ENCODE assay signal across 30 mouse cellular contexts in the genomic region with DNA sequence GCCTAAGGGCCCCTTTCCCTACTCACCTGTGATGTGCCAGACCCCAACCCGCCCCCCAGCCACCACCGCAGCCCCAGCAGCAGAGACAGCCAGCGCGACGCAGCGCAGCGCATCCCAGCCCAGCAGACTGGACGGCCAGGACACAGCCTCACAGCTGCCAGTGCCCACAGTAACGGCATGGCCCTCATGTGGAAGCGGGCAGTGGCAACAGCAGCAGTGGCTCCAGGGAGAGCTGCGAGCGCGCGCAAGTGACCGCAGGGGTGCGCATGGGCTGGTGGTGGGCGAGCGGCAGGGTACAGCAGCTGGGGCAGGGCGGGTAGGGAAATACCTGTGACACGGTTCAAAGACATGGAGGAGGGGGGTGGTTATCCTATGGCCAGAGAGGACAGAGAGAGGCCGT. TPM values are rescaled to one million over a fixed set of nuclear protein-coding genes. Genes with fewer than 3 reads are reported as not detected.
DNase-seq lines count a peak whose midpoint lies in the region; ATAC-seq and TF ChIP-seq lines count a peak whose summit lies in the region.
"Had no signal": no experiment of that assay in that cellular context is flagged by ENCODE, and none has a peak within 500 bp of the region (broad histone marks: within the 10 kb centered on the region; RNA-seq: fewer than 3 reads in every experiment).

No protein-coding gene starts in this region.

- peak; percentile 69 for TF ChIP-seq POLR2A in myocyte (IDR thresholded peaks at IDR 0.05; ENCODE audit: insufficient read length, low read depth)

- WGBS in forebrain, embryonic 12.5 days = 89% methylated on average over 21 of the region's 21 CpGs
- WGBS in forebrain, embryonic 14.5 days = 93% methylated on average over 21 of the region's 21 CpGs
- 95% methylated on average over 21 of the region's 21 CpGs for WGBS in hindbrain, embryonic 12.5 days
- WGBS in hindbrain, embryonic 10.5 days = 90% methylated on average over 21 of the region's 21 CpGs

- no peaks in the 10 kb centered on the region for H3K9me3 ChIP-seq in forebrain, embryonic 12.5 days
- H3K9me3 ChIP-seq in forebrain, embryonic 14.5 days (replicated peaks; ENCODE audit: control insufficient read depth, low read length) = no peaks in the 10 kb centered on the region
- H3K9me3 ChIP-seq in hindbrain, embryonic 12.5 days (replicated peaks) = no peaks in the 10 kb centered on the region
- no peaks in the 10 kb centered on the region for H3K9me3 ChIP-seq in hindbrain, embryonic 10.5 days
- H3K9me3 ChIP-seq in E14TG2a.4 (ENCODE audit: low read length) = no peaks in the 10 kb centered on the region
- H3K9me3 ChIP-seq: embryonic facial prominence, embryonic 10.5 days; embryonic facial prominence, embryonic 13.5 days; forebrain, embryonic 13.5 days; heart, embryonic 12.5 days; heart, embryonic 15.5 days; hindbrain, embryonic 13.5 days; intestine, embryonic 15.5 days had no signal

- TF ChIP-seq CTCF in E14TG2a.4 (conservative IDR thresholded peaks at IDR 0.05; ENCODE audit: low read length) = no peak

- no peak for ATAC-seq in forebrain, embryonic 12.5 days (ENCODE audit: low FRiP score)
- ATAC-seq in forebrain, embryonic 14.5 days = no peak
- no peak for ATAC-seq in hindbrain, embryonic 12.5 days (ENCODE audit: low FRiP score)
- ATAC-seq: activated CD4-positive, CD25-positive, alpha-beta regulatory T cell, adult 4 months; forebrain, embryonic 13.5 days; forebrain, postnatal 0 days; hindbrain, embryonic 16.5 days; intestine, embryonic 15.5 days had no signal

- no peaks in the 10 kb centered on the region for H3K27me3 ChIP-seq in forebrain, embryonic 12.5 days
- no peaks in the 10 kb centered on the region for H3K27me3 ChIP-seq in forebrain, embryonic 14.5 days (replicated peaks; ENCODE audit: control insufficient read depth, insufficient read depth, low read length)
- no peaks in the 10 kb centered on the region for H3K27me3 ChIP-seq in hindbrain, embryonic 12.5 days
- no peaks in the 10 kb centered on the region for H3K27me3 ChIP-seq in hindbrain, embryonic 10.5 days (ENCODE audit: insufficient read depth, poor library complexity, severe bottlenecking)
- H3K27me3 ChIP-seq in E14TG2a.4 (ENCODE audit: insufficient read depth, low read length) (no peaks in the 10 kb centered on the region), myocyte (ENCODE audit: control insufficient read depth, insufficient read depth, insufficient read length) (no peaks in the 10 kb centered on the region)
- H3K27me3 ChIP-seq: embryonic facial prominence, embryonic 13.5 days; forebrain, embryonic 13.5 days; heart, embryonic 12.5 days; heart, embryonic 15.5 days; hindbrain, embryonic 13.5 days; intestine, embryonic 15.5 days had no signal

- no peaks in the 10 kb centered on the region for H3K79me2 ChIP-seq in myocyte (ENCODE audit: control insufficient read depth, insufficient read depth)

- no peak overlapping the region for H3K4me2 ChIP-seq in forebrain, embryonic 12.5 days
- no peak overlapping the region for H3K4me2 ChIP-seq in forebrain, embryonic 14.5 days (ENCODE audit: low read length)
- no peak overlapping the region for H3K4me2 ChIP-seq in hindbrain, embryonic 12.5 days (replicated peaks)
- H3K4me2 ChIP-seq in myocyte (ENCODE audit: low read depth) = no peak overlapping the region
- H3K4me2 ChIP-seq: embryonic facial prominence, embryonic 13.5 days; forebrain, embryonic 13.5 days; heart, embryonic 12.5 days; heart, embryonic 15.5 days; hindbrain, embryonic 13.5 days; intestine, embryonic 15.5 days had no signal

- no peak overlapping the region for H3K4me3 ChIP-seq in forebrain, embryonic 12.5 days (replicated peaks)
- no peak overlapping the region for H3K4me3 ChIP-seq in forebrain, embryonic 14.5 days (ENCODE audit: low read depth, low read length)
- no peak overlapping the region for H3K4me3 ChIP-seq in hindbrain, embryonic 12.5 days
- H3K4me3 ChIP-seq in hindbrain, embryonic 10.5 days = no peak overlapping the region
- H3K4me3 ChIP-seq in E14TG2a.4 (replicated peaks; ENCODE audit: low read length) (peak overlapping the region; percentile 67), myocyte (no peak overlapping the region)
- H3K4me3 ChIP-seq: embryonic facial prominence, embryonic 10.5 days; embryonic facial prominence, embryonic 13.5 days; erythroblast, embryonic 14.5 days; forebrain, embryonic 13.5 days; heart, embryonic 12.5 days; heart, embryonic 15.5 days; hindbrain, embryonic 13.5 days; intestine, embryonic 15.5 days had no signal

- no peak for DNase-seq in forebrain, embryonic 14.5 days (ENCODE audit: low spot score)
- DNase-seq in hindbrain, embryonic 10.5 days (ENCODE audit: low spot score) = no peak
- DNase-seq in spleen, adult 18-20 months = no peak
- DNase-seq in layer of hippocampus, adult 9-10 months (ENCODE audit: low spot score) = no peak
- DNase-seq: adrenal gland, adult 8-10 months; adrenal gland, postnatal 25 days; cerebellum, adult 11-12 months; cerebellum, adult 8-10 months; cerebellum, postnatal 10 days; cerebellum, postnatal 36 days; embryo, embryonic 11 days; forebrain, postnatal 0 days; gastrocnemius, postnatal 14 days; heart, adult 18-20 months; heart, postnatal 10 days; heart, postnatal 4 days had no signal

- H3ac ChIP-seq in myocyte (ENCODE audit: control insufficient read depth, insufficient read length) = no peak overlapping the region

- no peaks in the 10 kb centered on the region for H3K4me1 ChIP-seq in forebrain, embryonic 12.5 days
- H3K4me1 ChIP-seq in forebrain, embryonic 14.5 days (ENCODE audit: control insufficient read depth, insufficient read depth, low read length) = no peaks in the 10 kb centered on the region
- no peaks in the 10 kb centered on the region for H3K4me1 ChIP-seq in hindbrain, embryonic 12.5 days
- H3K4me1 ChIP-seq in hindbrain, embryonic 10.5 days (replicated peaks) = no peaks in the 10 kb centered on the region
- H3K4me1 ChIP-seq in E14TG2a.4 (replicated peaks; ENCODE audit: low read depth, low read length) = peaks cover 38% of the 10 kb centered on the region
- H3K4me1 ChIP-seq: embryonic facial prominence, embryonic 10.5 days; embryonic facial prominence, embryonic 13.5 days; forebrain, embryonic 13.5 days; heart, embryonic 12.5 days; heart, embryonic 15.5 days; hindbrain, embryonic 13.5 days; intestine, embryonic 15.5 days had no signal

- no peak overlapping the region for H3K27ac ChIP-seq in forebrain, embryonic 12.5 days
- H3K27ac ChIP-seq in forebrain, embryonic 14.5 days (ENCODE audit: low read depth, low read length) = no peak overlapping the region
- no peak overlapping the region for H3K27ac ChIP-seq in hindbrain, embryonic 12.5 days
- no peak overlapping the region for H3K27ac ChIP-seq in hindbrain, embryonic 10.5 days
- H3K27ac ChIP-seq: embryonic facial prominence, embryonic 10.5 days; embryonic facial prominence, embryonic 13.5 days; forebrain, embryonic 13.5 days; heart, embryonic 15.5 days; hindbrain, embryonic 13.5 days; intestine, embryonic 15.5 days had no signal

- peak overlapping the region; percentile 21; the same call in 1 of the 2 replicates for H3K9ac ChIP-seq in forebrain, embryonic 12.5 days
- no peak overlapping the region for H3K9ac ChIP-seq in forebrain, embryonic 14.5 days (ENCODE audit: low read length)
- H3K9ac ChIP-seq in hindbrain, embryonic 12.5 days = 0 out of 2 replicates have a peak overlapping the region, but pooled peaks have one; percentile 8
- H3K9ac ChIP-seq: embryonic facial prominence, embryonic 13.5 days; forebrain, embryonic 13.5 days; forebrain, postnatal 0 days; heart, embryonic 12.5 days; heart, embryonic 15.5 days; hindbrain, embryonic 13.5 days; intestine, embryonic 15.5 days had no signal

- peaks cover 23% of the 10 kb centered on the region for H3K36me3 ChIP-seq in forebrain, embryonic 12.5 days (replicated peaks)
- H3K36me3 ChIP-seq in forebrain, embryonic 14.5 days (ENCODE audit: control insufficient read depth, insufficient read depth, low read length) = peaks cover 36% of the 10 kb centered on the region
- peaks cover 47% of the 10 kb centered on the region for H3K36me3 ChIP-seq in hindbrain, embryonic 12.5 days
- H3K36me3 ChIP-seq in hindbrain, embryonic 10.5 days = peaks cover 56% of the 10 kb centered on the region
- H3K36me3 ChIP-seq in E14TG2a.4 (ENCODE audit: insufficient read depth, low read length) (peaks cover 52% of the 10 kb centered on the region), myocyte (ENCODE audit: control insufficient read depth, insufficient read depth) (peaks cover 37% of the 10 kb centered on the region)

RNA-seq across cellular contexts. Expression of gene Atp2a1, which starts 16.7 kb away (rescaled TPM):
- polyA plus RNA-seq in forebrain, embryonic 12.5 days (2016; fragmentation: Nextera tagmentation; extraction: Ambion mirVana) = 0.23 and 0.43 TPM in 2 replicates
- 0.12 and 0.24 TPM in 2 replicates for polyA plus RNA-seq in forebrain, embryonic 14.5 days (2014; fragmentation: Nextera tagmentation; extraction: Ambion mirVana)
- polyA plus RNA-seq in hindbrain, embryonic 12.5 days (2016; fragmentation: Nextera tagmentation; extraction: Ambion mirVana) = 4.1 and 16.7 TPM in 2 replicates
- polyA plus RNA-seq in hindbrain, embryonic 10.5 days (2016; fragmentation: Nextera tagmentation; extraction: Ambion mirVana) = 1.1 and 3.0 TPM in 2 replicates
- 1,699 TPM for polyA plus RNA-seq in myocyte (2012; fragmentation: generic; extraction: Trizol)
- polyA plus RNA-seq: erythroblast, embryonic 14.5 days had no signal

RNA-seq across cellular contexts. Expression of gene Rabep2, which starts 17.7 kb away (rescaled TPM):
- polyA plus RNA-seq in forebrain, embryonic 12.5 days (2016; fragmentation: Nextera tagmentation; extraction: Ambion mirVana) = 20.2 and 20.6 TPM in 2 replicates
- 15.6 and 21.4 TPM in 2 replicates for polyA plus RNA-seq in forebrain, embryonic 14.5 days (2014; fragmentation: Nextera tagmentation; extraction: Ambion mirVana)
- polyA plus RNA-seq in hindbrain, embryonic 12.5 days (2016; fragmentation: Nextera tagmentation; extraction: Ambion mirVana) = 31.1 and 32.1 TPM in 2 replicates
- 28.7 and 28.8 TPM in 2 replicates for polyA plus RNA-seq in hindbrain, embryonic 10.5 days (2016; fragmentation: Nextera tagmentation; extraction: Ambion mirVana)
- polyA plus RNA-seq in myocyte (2012; fragmentation: generic; extraction: Trizol) = 36.7 TPM

RNA-seq across cellular contexts. Expression of gene Sh2b1, which starts 29.0 kb away (rescaled TPM):
- 57.7 and 60.2 TPM in 2 replicates for polyA plus RNA-seq in forebrain, embryonic 12.5 days (2016; fragmentation: Nextera tagmentation; extraction: Ambion mirVana)
- 49.2 and 59.5 TPM in 2 replicates for polyA plus RNA-seq in forebrain, embryonic 14.5 days (2014; fragmentation: Nextera tagmentation; extraction: Ambion mirVana)
- 63.5 and 65.8 TPM in 2 replicates for polyA plus RNA-seq in hindbrain, embryonic 12.5 days (2016; fragmentation: Nextera tagmentation; extraction: Ambion mirVana)
- polyA plus RNA-seq in hindbrain, embryonic 10.5 days (2016; fragmentation: Nextera tagmentation; extraction: Ambion mirVana) = 54.4 and 61.0 TPM in 2 replicates
- polyA plus RNA-seq in myocyte (2012; fragmentation: generic; extraction: Trizol) = 58.8 TPM

RNA-seq across cellular contexts. Expression of gene Cd19, which starts 31.5 kb away (rescaled TPM):
- 0.40 TPM in 1 of 2 replicates, not detected in the other for polyA plus RNA-seq in forebrain, embryonic 12.5 days (2016; fragmentation: Nextera tagmentation; extraction: Ambion mirVana)
- polyA plus RNA-seq in forebrain, embryonic 14.5 days (2014; fragmentation: Nextera tagmentation; extraction: Ambion mirVana) = 0.33 TPM in 1 of 2 replicates, not detected in the other
- not detected in 2 replicates for polyA plus RNA-seq in hindbrain, embryonic 12.5 days (2016; fragmentation: Nextera tagmentation; extraction: Ambion mirVana)
- polyA plus RNA-seq in hindbrain, embryonic 10.5 days (2016; fragmentation: Nextera tagmentation; extraction: Ambion mirVana) = not detected in 2 replicates
- polyA plus RNA-seq in myocyte (2012; fragmentation: generic; extraction: Trizol) = 0.01 TPM
- polyA plus RNA-seq: embryonic facial prominence, embryonic 10.5 days; embryonic facial prominence, embryonic 13.5 days; erythroblast, embryonic 14.5 days; forebrain, embryonic 13.5 days; forebrain, postnatal 0 days; heart, embryonic 12.5 days; heart, embryonic 15.5 days; hindbrain, embryonic 13.5 days; hindbrain, embryonic 16.5 days; intestine, embryonic 15.5 days had no signal

RNA-seq across cellular contexts. Expression of gene Tufm, which starts 40.9 kb away (rescaled TPM):
- 113 and 119 TPM in 2 replicates for polyA plus RNA-seq in forebrain, embryonic 12.5 days (2016; fragmentation: Nextera tagmentation; extraction: Ambion mirVana)
- polyA plus RNA-seq in forebrain, embryonic 14.5 days (2014; fragmentation: Nextera tagmentation; extraction: Ambion mirVana) = 135 and 147 TPM in 2 replicates
- 113 and 116 TPM in 2 replicates for polyA plus RNA-seq in hindbrain, embryonic 12.5 days (2016; fragmentation: Nextera tagmentation; extraction: Ambion mirVana)
- polyA plus RNA-seq in hindbrain, embryonic 10.5 days (2016; fragmentation: Nextera tagmentation; extraction: Ambion mirVana) = 156 and 169 TPM in 2 replicates
- polyA plus RNA-seq in myocyte (2012; fragmentation: generic; extraction: Trizol) = 167 TPM

Comparison
In these comparisons a context has a peak if more than half of its experiments do, and no peak if none do; other contexts are left out.
1. RNA of gene Atp2a1, which starts 16.7 kb away (polyA plus RNA-seq): 1,699 TPM in myocyte (single experiment); 4.1 to 16.7 TPM in hindbrain, embryonic 12.5 days, 1.1 to 3.0 TPM in hindbrain, embryonic 10.5 days, 0.23 to 0.43 TPM in forebrain, embryonic 12.5 days and 0.12 to 0.24 TPM in forebrain, embryonic 14.5 days; every median in the first group is over 10 times any median in the second.